Mouse (Mus musculus) kidney, postnatal 14 days (tissue): Measurements from ENCODE around the gene Olfr807.

Source experiments
- DNase-seq: peaks from one replicate; pipeline ENCODE4 v3.0.0; 2022; ENCODE audit warnings: mixed read lengths

Olfr807 gene

GRCm38 (mm10) chr10:129757693-129758092 is at the start of gene Olfr807:
Gene Olfr807 (minus strand): TSS chr10:129757793.
- no peak for DNase-seq

GRCm38 (mm10) chr10:129804296-129804695 is 46.7 kb upstream of the Olfr807 start, which contains the start of gene Olfr811:
Gene Olfr811 (minus strand): TSS chr10:129804396.
- DNase-seq: no peak

GRCm38 (mm10) chr10:129794817-129795216 is 37.2 kb upstream of the Olfr807 start, which contains the start of gene Olfr810:
Gene Olfr810 (minus strand): TSS chr10:129794917.
- DNase-seq: no peak

- DNase-seq: no peak
These were observed 20.5 kb upstream of the Olfr807 start for GRCm38 (mm10) chr10:129778123-129778522.

- no peak for DNase-seq
These were observed 16.7 kb upstream of the Olfr807 start, which contains the start of gene Olfr809 for GRCm38 (mm10) chr10:129774338-129774737. Gene Olfr809 (plus strand): TSS chr10:129774638.

GRCm38 (mm10) chr10:129765182-129765581 is 7.6 kb upstream of the Olfr807 start, which contains the start of gene Olfr808:
Gene Olfr808 (plus strand): TSS chr10:129765482.
- DNase-seq: no peak

GRCm38 (mm10) chr10:129741821-129742220 is 15.8 kb downstream of the Olfr807 start, which contains the start of gene Olfr806:
Gene Olfr806 (minus strand): TSS chr10:129741921.
- DNase-seq: no peak

- no peak for DNase-seq
These were observed 28.3 kb downstream of the Olfr807 start, which contains the start of gene Olfr805 for GRCm38 (mm10) chr10:129729275-129729674. Gene Olfr805 (minus strand): TSS chr10:129729375.
